Comparison of ENCODE assay signal across 22 mouse cellular contexts in the genomic region with DNA sequence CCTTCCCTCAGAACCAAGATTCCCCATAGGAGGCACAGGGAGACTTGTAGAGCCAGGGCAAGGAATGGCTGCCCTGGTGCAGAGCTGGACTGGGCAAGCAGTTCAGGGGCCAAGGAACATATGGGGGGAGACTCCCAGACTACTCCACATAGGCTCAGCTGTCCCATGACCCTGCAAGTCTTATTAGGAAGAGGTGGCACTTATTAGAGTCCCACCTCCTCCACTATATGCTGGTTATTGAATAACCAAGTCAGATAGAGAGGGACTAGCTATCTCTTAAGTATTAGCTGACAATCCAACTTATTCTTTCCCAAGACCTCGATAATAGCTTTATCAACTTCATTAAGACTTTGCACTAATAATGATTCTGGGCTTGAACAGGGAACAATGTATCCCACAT.
"Had no signal": no experiment of that assay in that cellular context is flagged by ENCODE, and none has a peak within 500 bp of the region (broad histone marks: within the 10 kb centered on the region; RNA-seq: fewer than 3 reads in every experiment).

No protein-coding gene starts in this region.

- H3K4me2 ChIP-seq: kidney, embryonic 15.5 days; limb, embryonic 12.5 days; limb, embryonic 15.5 days; liver, embryonic 11.5 days; lung, embryonic 14.5 days; midbrain, embryonic 13.5 days; neural tube, embryonic 13.5 days had no signal

- H3K9ac ChIP-seq: kidney, embryonic 15.5 days; limb, embryonic 12.5 days; limb, embryonic 15.5 days; liver, embryonic 14.5 days; liver, postnatal 0 days; lung, embryonic 14.5 days; midbrain, embryonic 13.5 days; neural tube, embryonic 13.5 days had no signal

- H3K27ac ChIP-seq: kidney, embryonic 15.5 days; limb, embryonic 12.5 days; limb, embryonic 15.5 days; liver, embryonic 14.5 days; midbrain, embryonic 10.5 days; midbrain, embryonic 13.5 days; neural tube, embryonic 13.5 days had no signal

- H3K4me3 ChIP-seq: kidney, embryonic 15.5 days; limb, embryonic 12.5 days; limb, embryonic 15.5 days; megakaryocyte, embryonic 14.5 days; midbrain, embryonic 10.5 days; midbrain, embryonic 13.5 days; myocyte; neural tube, embryonic 13.5 days had no signal

- ATAC-seq: liver, postnatal 0 days; midbrain, embryonic 13.5 days; midbrain, embryonic 16.5 days had no signal

- H3K27me3 ChIP-seq: kidney, embryonic 15.5 days; limb, embryonic 15.5 days; midbrain, embryonic 13.5 days; neural tube, embryonic 13.5 days had no signal

- H3K4me1 ChIP-seq: limb, embryonic 12.5 days had no signal

- H3K36me3 ChIP-seq: kidney, embryonic 15.5 days; limb, embryonic 12.5 days; limb, embryonic 15.5 days; midbrain, embryonic 13.5 days; neural tube, embryonic 13.5 days had no signal

- DNase-seq: kidney, adult 11 months; kidney, adult 8-10 months; kidney, postnatal 14 days; kidney, postnatal 4 days; left cerebral cortex, postnatal 4 days; liver, postnatal 0 days; lung, embryonic 14.5 days; lung, postnatal 36 days; retina, postnatal 1 day; thymus, adult 18-20 months; thymus, postnatal 25 days had no signal

- H3K9me3 ChIP-seq: kidney, embryonic 15.5 days; limb, embryonic 12.5 days; limb, embryonic 15.5 days; megakaryocyte, embryonic 14.5 days; midbrain, embryonic 10.5 days; midbrain, embryonic 13.5 days; neural tube, embryonic 13.5 days had no signal
